ENCODE assay signal across 9 mouse cellular contexts in the genomic region with DNA sequence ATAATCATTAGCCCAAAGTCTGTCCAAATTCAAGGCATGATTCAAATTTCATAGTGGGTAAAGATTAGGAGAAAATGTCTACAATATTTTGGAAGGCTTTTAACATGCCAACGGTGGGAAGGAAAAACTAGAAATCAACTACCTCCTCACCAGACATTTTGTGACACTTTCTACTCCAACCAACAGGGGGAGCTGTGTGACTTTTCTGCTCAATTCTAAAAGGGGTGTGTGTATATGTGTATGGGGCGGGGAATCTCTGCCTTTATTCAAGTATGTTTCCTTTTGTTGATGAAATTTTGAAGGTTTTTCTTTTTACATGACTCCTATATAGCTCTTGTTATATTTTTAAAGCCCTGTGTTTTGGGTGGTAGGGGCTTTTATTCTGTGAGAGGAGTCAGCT.
DNase-seq lines count a peak whose midpoint lies in the region; ATAC-seq and TF ChIP-seq lines count a peak whose summit lies in the region.
"Had no signal": no experiment of that assay in that cellular context is flagged by ENCODE, and none has a peak within 500 bp of the region (broad histone marks: within the 10 kb centered on the region; RNA-seq: fewer than 3 reads in every experiment).

No protein-coding gene starts in this region.

- peak; percentile 68 to 75 for ATAC-seq in hematopoietic stem cell, adult 5-6 weeks (replicated peaks in 1 of 2; ENCODE audit: insufficient read depth in 1 of 2, low FRiP score in 2 of 2, low TSS enrichment in 1 of 2, low read depth in 1 of 2, poor library complexity in 2 of 2, severe bottlenecking in 2 of 2)

- no peak for TF ChIP-seq POLR2A in thymus, adult 2 months (IDR thresholded peaks at IDR 0.05; ENCODE audit: control insufficient read depth, extremely low read depth, insufficient read depth, low read length, poor library complexity)

- H3K4me3 ChIP-seq in thymus, adult 2 months (ENCODE audit: control insufficient read depth, insufficient read depth, low read length) = no peak overlapping the region
- H3K4me3 ChIP-seq: megakaryocyte, embryonic 14.5 days had no signal

- no peaks in the 10 kb centered on the region; the same call in 1 of the 2 replicates for H3K27me3 ChIP-seq in thymus, adult 2 months (ENCODE audit: control insufficient read depth, insufficient read depth, low read length)
- H3K27me3 ChIP-seq: megakaryocyte, embryonic 14.5 days had no signal

- no peak overlapping the region for H3K27ac ChIP-seq in thymus, adult 2 months (ENCODE audit: control insufficient read depth, insufficient read depth, low read length)

- peak; percentile 30 for DNase-seq in gastrocnemius, adult 18-20 months (ENCODE audit: low spot score)
- no peak for DNase-seq in gastrocnemius, postnatal 25 days
- DNase-seq in right cerebral cortex, adult 18-20 months = peak; percentile 23
- no peak for DNase-seq in right cerebral cortex, postnatal 4 days
- DNase-seq in c-Kit-positive CD71-positive TER-119-positive erythroid progenitor cells, embryonic 14.5 days (ENCODE audit: low spot score) = peak; percentile 5
- peak; percentile 13 for DNase-seq in skeletal muscle tissue, adult 2 months (ENCODE audit: low read depth, low spot score)
- no peak for DNase-seq in thymus, adult 2 months

- TF ChIP-seq CTCF in thymus, adult 2 months (IDR thresholded peaks at IDR 0.05; ENCODE audit: borderline replicate concordance, control insufficient read depth, extremely low read depth, insufficient read depth, low read length, poor library complexity) = no peak

- H3K4me1 ChIP-seq in thymus, adult 2 months (replicated peaks; ENCODE audit: control insufficient read depth, insufficient read depth, low read length) = no peaks in the 10 kb centered on the region
- H3K4me1 ChIP-seq: megakaryocyte, embryonic 14.5 days had no signal

- WGBS in thymus, adult 2 months = 23% methylated on average over 2 of the region's 2 CpGs

- H3K36me3 ChIP-seq in thymus, adult 2 months (ENCODE audit: control insufficient read depth, insufficient read depth, low read length) = no peaks in the 10 kb centered on the region

Comparison
In these comparisons a context has a peak if more than half of its experiments do, and no peak if none do; other contexts are left out.
1. DNase-seq: peak in gastrocnemius, adult 18-20 months (single experiment), right cerebral cortex, adult 18-20 months (single experiment), c-Kit-positive CD71-positive TER-119-positive erythroid progenitor cells, embryonic 14.5 days (single experiment) and skeletal muscle tissue, adult 2 months (single experiment); none in gastrocnemius, postnatal 25 days (single experiment), right cerebral cortex, postnatal 4 days (single experiment) and thymus, adult 2 months (single experiment).